Comparison of ENCODE assay signal across 8 mouse cellular contexts in genomic region chr12:22745556-22745955, GRCm38 (mm10).
DNase-seq lines count a peak whose midpoint lies in the region; ATAC-seq lines count a peak whose summit lies in the region.
"Not testable (repeated sequence)": the region's sequence is repeated elsewhere in the genome, so short reads cannot be mapped to it uniquely, and the experiment has no call there.

No protein-coding gene starts in this region.

- 6% methylated on average over 33 of the region's 40 CpGs for WGBS in forebrain, embryonic 10.5 days
- 4% methylated on average over 33 of the region's 40 CpGs for WGBS in heart, embryonic 13.5 days
- 3% methylated on average over 35 of the region's 40 CpGs for WGBS in intestine, embryonic 16.5 days

- not testable (repeated sequence) for H3K9ac ChIP-seq in heart, embryonic 13.5 days; intestine, embryonic 16.5 days (ENCODE audit: low read depth, low read length)

- not testable (repeated sequence) for H3K36me3 ChIP-seq in forebrain, embryonic 10.5 days (replicated peaks); heart, embryonic 13.5 days; intestine, embryonic 16.5 days (ENCODE audit: control insufficient read depth, insufficient read depth, low read length)

- H3K27me3 ChIP-seq in forebrain, embryonic 10.5 days (ENCODE audit: poor library complexity, severe bottlenecking); heart, embryonic 13.5 days (replicated peaks); intestine, embryonic 16.5 days (replicated peaks; ENCODE audit: control insufficient read depth, insufficient read depth, low read length): not testable (repeated sequence)

- H3K4me3 ChIP-seq in forebrain, embryonic 10.5 days: peak overlapping the region; percentile 45
- H3K4me3 ChIP-seq in heart, embryonic 13.5 days: peak overlapping the region; percentile 41
- peak overlapping the region; percentile 44 for H3K4me3 ChIP-seq in intestine, embryonic 16.5 days (ENCODE audit: low read length)

- H3K27ac ChIP-seq in forebrain, embryonic 10.5 days; heart, embryonic 13.5 days (replicated peaks); intestine, embryonic 16.5 days (ENCODE audit: low read length): not testable (repeated sequence)

- peaks cover 17% of the 10 kb centered on the region for H3K9me3 ChIP-seq in forebrain, embryonic 10.5 days
- not testable (repeated sequence) for H3K9me3 ChIP-seq in heart, embryonic 13.5 days; intestine, embryonic 16.5 days (ENCODE audit: control insufficient read depth, low read length)

- peak overlapping the region; percentile 56 for H3K4me2 ChIP-seq in heart, embryonic 13.5 days
- peak overlapping the region; percentile 43 for H3K4me2 ChIP-seq in intestine, embryonic 16.5 days (ENCODE audit: low read depth, low read length)

- DNase-seq in adrenal gland, adult 2 months: peak; percentile 79
- peak; percentile 17 for DNase-seq in forebrain, embryonic 10.5 days (ENCODE audit: extremely low spot score, low spot score)
- DNase-seq in left cerebral cortex, postnatal 4 days: peak; percentile 0
- DNase-seq in lung, postnatal 14 days: peak; percentile 16
- DNase-seq in ovary, postnatal 14 days (ENCODE audit: low spot score): peak; percentile 6
- DNase-seq in urinary bladder, postnatal 14 days (ENCODE audit: low spot score): peak; percentile 44

- not testable (repeated sequence) for H3K4me1 ChIP-seq in forebrain, embryonic 10.5 days; heart, embryonic 13.5 days; intestine, embryonic 16.5 days (ENCODE audit: control insufficient read depth, insufficient read depth, low read length)

- intact Hi-C loops in left cerebral cortex, postnatal 4 days (cut with DNase I): not testable (repeated sequence)

- ATAC-seq in heart, embryonic 13.5 days (ENCODE audit: extremely low read depth, insufficient number of reproducible peaks, low FRiP score, low TSS enrichment): not testable (repeated sequence)
- ATAC-seq in intestine, embryonic 16.5 days: peak; percentile 58

Comparison
In these comparisons a context has a peak if more than half of its experiments do, and no peak if none do; other contexts are left out.
1. DNase-seq: peak in every context shown above with its lines; median percentile 79 in adrenal gland, adult 2 months; 44 in urinary bladder, postnatal 14 days; 17 in forebrain, embryonic 10.5 days; 16 in lung, postnatal 14 days; 6 in ovary, postnatal 14 days; 0 in left cerebral cortex, postnatal 4 days.